Mouse (Mus musculus) cortical plate, adult 2 months (tissue): ENCODE measurements around the gene Cdk17.

Experiments
- CTCF ChIP-seq: fragments of 200-500 bp; IDR thresholded peaks from 2 replicates; pipeline ENCODE4 v1.5.1; 2011; ENCODE audit warnings: mild to moderate bottlenecking, control low read depth, low read length; ENCODE audit not compliant: insufficient read depth; ENCODE audit errors: extremely low read depth
- POLR2A ChIP-seq: fragments of 200-500 bp; IDR thresholded peaks from 2 replicates; pipeline ENCODE4 v1.6.1; 2011; ENCODE audit warnings: mild to moderate bottlenecking, low read length, control low read depth; ENCODE audit not compliant: insufficient read depth; ENCODE audit errors: extremely low read depth

GRCm38 (mm10) chr10:93140778-93141177 is 19.9 kb upstream of the Cdk17 start:
- no peak for TF ChIP-seq CTCF
- TF ChIP-seq POLR2A: no peak
